Mouse (Mus musculus) urinary bladder, postnatal 10 days (tissue): Measurements from ENCODE around the gene Map6d1.

Experiments
- DNase-seq: peaks from one replicate; pipeline ENCODE4 v3.0.0; 2022; ENCODE audit warnings: low spot score

Map6d1 gene

DNA sequence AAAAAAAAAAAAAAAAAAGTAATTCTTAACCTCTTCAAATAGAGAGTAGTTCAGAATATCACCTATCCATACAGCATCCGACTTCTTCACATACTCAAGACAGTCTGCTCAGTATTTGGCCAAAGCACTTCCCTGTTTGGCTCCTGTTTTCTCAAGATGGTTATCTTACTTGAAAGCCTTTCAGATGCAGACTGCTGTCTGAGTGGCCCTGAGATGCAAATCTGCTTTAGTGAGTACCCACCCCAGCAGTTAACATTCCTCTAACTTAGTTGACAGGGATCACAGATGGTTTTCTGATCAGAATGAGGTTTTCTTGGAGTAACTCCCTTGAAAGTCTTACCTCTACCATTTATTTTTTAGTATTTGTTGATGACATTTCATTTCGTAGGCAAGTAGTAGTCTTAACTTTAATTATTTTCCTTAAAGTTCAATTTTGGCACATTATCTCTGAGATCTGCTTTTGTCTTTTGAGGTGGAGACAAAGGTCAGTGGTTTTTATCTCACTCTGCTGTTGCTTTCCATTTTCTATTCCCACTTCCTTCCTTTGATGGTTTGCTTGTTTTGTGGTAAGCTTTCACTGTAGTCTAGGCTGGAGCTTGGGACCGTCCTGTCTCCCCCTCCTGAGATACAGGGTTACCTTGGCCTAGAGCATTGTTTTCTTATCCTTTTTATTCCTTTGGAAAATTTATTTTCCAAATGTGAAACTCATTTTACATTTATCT is 49.8 kb downstream of the Map6d1 start:
- no peak for DNase-seq

DNA sequence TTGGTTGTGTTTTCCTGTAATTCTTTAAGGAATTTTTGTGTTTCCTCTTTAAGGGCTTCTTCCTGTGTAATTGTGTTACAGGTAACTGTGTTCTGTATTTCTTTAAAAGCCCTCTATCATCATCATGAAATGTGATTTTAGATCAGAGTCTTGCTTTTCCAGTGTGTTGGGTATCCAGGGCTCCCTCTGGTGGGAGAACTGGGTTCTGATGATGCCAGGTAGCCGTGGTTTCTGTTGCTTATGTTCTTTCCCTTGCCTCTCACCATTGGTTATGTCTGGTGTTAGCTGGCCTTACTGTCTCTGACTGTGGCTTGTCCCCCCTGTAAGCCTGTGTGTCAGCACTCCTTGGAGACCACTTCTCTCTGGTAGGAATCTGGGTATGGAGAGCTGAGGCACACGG is 55.8 kb downstream of the Map6d1 start:
- no peak for DNase-seq
